Mouse (Mus musculus): Measurements from ENCODE around the gene Zranb3. TPM values are rescaled to one million over a fixed set of nuclear protein-coding genes. Genes with fewer than 3 reads are reported as not detected.

The Zranb3 gene
- polyA plus RNA-seq, 1 experiment from 2014 or later: 6.0 TPM

DNA sequence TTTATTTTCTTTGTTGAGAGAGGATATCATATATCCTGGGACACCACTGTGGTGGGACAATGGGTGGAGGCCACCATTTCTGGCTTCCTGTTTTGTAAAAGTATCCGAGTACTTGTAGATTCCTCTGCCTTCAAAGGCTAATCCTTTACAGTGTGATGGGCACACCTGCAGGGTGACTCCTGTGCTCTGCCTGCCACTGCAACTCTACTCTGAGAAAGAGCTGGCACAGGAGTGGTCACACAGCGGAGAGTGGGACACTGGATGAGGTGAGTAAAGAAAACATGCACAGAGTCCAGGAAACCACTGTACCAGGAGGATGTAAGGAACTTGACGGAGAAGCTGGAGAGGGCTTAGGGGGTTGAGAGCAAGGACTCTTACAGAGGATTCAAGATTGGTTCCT is 120.6 kb downstream of the Zranb3 start:
- no peak for ATAC-seq (ENCODE audit: insufficient number of reproducible peaks, low FRiP score, low TSS enrichment, low read depth)

DNA sequence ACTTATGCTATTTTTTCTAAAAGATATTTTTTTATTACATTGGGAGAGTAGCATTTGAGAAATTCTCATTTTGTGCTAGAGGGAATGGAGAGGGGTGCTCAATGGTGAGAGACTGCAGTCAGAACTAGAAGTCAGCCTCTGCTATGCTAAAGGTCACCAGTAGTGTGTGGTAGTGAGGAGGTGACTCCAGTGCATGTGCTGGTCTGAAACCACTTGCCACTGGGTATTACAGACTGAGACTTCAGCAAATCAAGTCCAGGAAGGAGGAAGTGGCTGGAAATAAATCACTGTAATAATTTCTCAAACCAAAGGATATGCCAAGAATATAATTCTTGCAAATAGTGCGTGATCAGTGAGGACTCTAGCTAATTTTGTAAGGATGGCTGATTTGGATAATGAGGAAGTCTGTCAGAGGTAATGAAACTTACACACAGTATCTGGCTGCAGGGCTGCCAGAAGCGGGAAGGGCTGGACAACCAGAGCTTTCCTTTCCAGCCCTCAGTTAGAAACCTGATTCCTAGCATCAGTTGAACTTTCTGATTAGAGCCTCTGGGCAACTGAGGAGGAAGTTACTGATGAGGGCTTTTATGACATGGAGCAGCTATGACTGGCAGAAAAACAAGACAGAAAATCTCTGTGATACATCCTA is 121.8 kb downstream of the Zranb3 start:
- Histone ChIP-seq H3K36me3 (no peaks in the 10 kb centered on the region), H3K4me3 (no peak overlapping the region), H3K27me3 (no peaks in the 10 kb centered on the region), H3K27ac (no peak overlapping the region), H3K4me2 (no peak overlapping the region), H3K9me3 (no peaks in the 10 kb centered on the region), H3K4me1 (no peaks in the 10 kb centered on the region), H3K9ac (no peak overlapping the region)
- ATAC-seq (ENCODE audit: insufficient number of reproducible peaks, low FRiP score, low TSS enrichment, low read depth): no peak
- WGBS: 38% methylated on average over 2 of the region's 2 CpGs

More for the DNA sequence above, 120.6 kb downstream of the Zranb3 start:
- no peak overlapping the region for H3K4me2 ChIP-seq
- H3K4me3 ChIP-seq: no peak overlapping the region
- WGBS: 82% methylated on average over 3 of the region's 3 CpGs
- no peaks in the 10 kb centered on the region for H3K27me3 ChIP-seq
- no peaks in the 10 kb centered on the region for H3K9me3 ChIP-seq
- H3K36me3 ChIP-seq: no peaks in the 10 kb centered on the region
- H3K9ac ChIP-seq: no peak overlapping the region
- no peak overlapping the region for H3K27ac ChIP-seq
- no peaks in the 10 kb centered on the region for H3K4me1 ChIP-seq

- Histone ChIP-seq H3K9me3 (no peaks in the 10 kb centered on the region), H3K27ac (no peak overlapping the region), H3K36me3 (no peaks in the 10 kb centered on the region), H3K4me3 (no peak overlapping the region), H3K4me2 (no peak overlapping the region), H3K4me1 (no peaks in the 10 kb centered on the region), H3K9ac (no peak overlapping the region), H3K27me3 (no peaks in the 10 kb centered on the region)
- 79% methylated on average over 1 of the region's 1 CpGs for WGBS
- no peak for ATAC-seq (ENCODE audit: insufficient number of reproducible peaks, low FRiP score, low TSS enrichment, low read depth)
Observed at GRCm38 (mm10) chr1:127978125-127978524, 124.7 kb downstream of the Zranb3 start.

GRCm38 (mm10) chr1:127976106-127976505 is 126.7 kb downstream of the Zranb3 start:
- Histone ChIP-seq H3K4me3 (no peak overlapping the region), H3K9ac (no peak overlapping the region), H3K4me1 (no peaks in the 10 kb centered on the region), H3K27me3 (no peaks in the 10 kb centered on the region), H3K4me2 (no peak overlapping the region), H3K27ac (no peak overlapping the region), H3K36me3 (no peaks in the 10 kb centered on the region), H3K9me3 (no peaks in the 10 kb centered on the region)
- ATAC-seq (ENCODE audit: insufficient number of reproducible peaks, low FRiP score, low TSS enrichment, low read depth): no peak
- 90% methylated on average over 6 of the region's 6 CpGs for WGBS

- H3K27ac ChIP-seq: no peak overlapping the region
- H3K4me1 ChIP-seq: no peaks in the 10 kb centered on the region
- WGBS: 65% methylated on average over 2 of the region's 2 CpGs
- H3K4me3 ChIP-seq: no peak overlapping the region
- no peak overlapping the region for H3K9ac ChIP-seq
- no peaks in the 10 kb centered on the region for H3K9me3 ChIP-seq
- no peaks in the 10 kb centered on the region for H3K27me3 ChIP-seq
- ATAC-seq (ENCODE audit: insufficient number of reproducible peaks, low FRiP score, low TSS enrichment, low read depth): no peak
- H3K4me2 ChIP-seq: no peak overlapping the region
- H3K36me3 ChIP-seq: no peaks in the 10 kb centered on the region
Observed at GRCm38 (mm10) chr1:127975676-127976075, 127.2 kb downstream of the Zranb3 start.

GRCm38 (mm10) chr1:127974082-127974481 is 128.8 kb downstream of the Zranb3 start:
- 91% methylated on average over 4 of the region's 4 CpGs for WGBS
- Histone ChIP-seq H3K4me2 (no peak overlapping the region), H3K4me3 (no peak overlapping the region), H3K27me3 (no peaks in the 10 kb centered on the region), H3K4me1 (no peaks in the 10 kb centered on the region), H3K9ac (no peak overlapping the region), H3K36me3 (no peaks in the 10 kb centered on the region), H3K27ac (no peak overlapping the region), H3K9me3 (no peaks in the 10 kb centered on the region)
- ATAC-seq (ENCODE audit: insufficient number of reproducible peaks, low FRiP score, low TSS enrichment, low read depth): no peak

DNA sequence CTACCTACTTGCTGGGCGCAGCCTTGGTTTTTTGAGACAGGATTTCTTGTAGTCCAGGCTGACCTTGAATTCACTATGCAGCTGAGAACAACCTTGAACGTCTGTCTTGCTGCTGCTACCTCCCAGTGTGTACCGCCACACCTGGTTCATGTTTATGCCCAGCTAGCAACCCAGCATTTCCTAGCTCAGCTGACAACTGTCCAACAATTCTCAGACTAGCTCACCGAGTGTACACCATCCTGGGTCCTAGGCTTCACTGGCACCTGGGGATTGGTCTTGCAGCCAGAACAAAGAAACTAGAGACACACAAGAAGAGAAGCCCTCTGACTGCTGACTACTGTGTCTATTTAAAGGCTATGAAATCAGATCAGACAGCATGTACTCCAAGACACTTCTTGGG is 132.0 kb downstream of the Zranb3 start:
- 71% methylated on average over 4 of the region's 4 CpGs for WGBS
- H3K27ac ChIP-seq: no peak overlapping the region

DNA sequence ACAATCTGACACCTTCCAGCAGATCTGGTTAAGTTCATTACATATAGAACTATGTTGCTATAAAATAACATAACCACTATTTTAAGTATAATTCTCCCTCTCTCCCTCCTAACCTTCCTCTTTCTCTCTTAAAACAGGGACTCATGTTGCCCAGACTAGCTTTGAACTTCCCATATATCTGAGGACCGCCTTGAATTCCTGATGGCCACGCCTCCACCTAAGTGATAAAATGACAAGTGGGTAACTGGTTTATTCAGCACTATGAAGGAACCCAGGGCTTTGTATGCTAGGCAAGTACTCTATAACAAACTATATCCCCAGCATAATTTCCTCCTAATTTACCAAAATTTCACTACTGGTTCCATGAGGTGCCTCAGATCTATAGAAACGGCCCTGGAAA is 139.5 kb downstream of the Zranb3 start:
- Histone ChIP-seq H3K4me3 (no peak overlapping the region), H3K9me3 (no peaks in the 10 kb centered on the region), H3K27me3 (no peaks in the 10 kb centered on the region), H3K9ac (no peak overlapping the region), H3K27ac (no peak overlapping the region), H3K4me2 (no peak overlapping the region), H3K4me1 (0 out of 2 replicates have a peak, but pooled peaks cover 2% of the 10 kb centered on the region), H3K36me3 (no peaks in the 10 kb centered on the region)
- 80% methylated on average over 3 of the region's 3 CpGs for WGBS
- ATAC-seq (ENCODE audit: insufficient number of reproducible peaks, low FRiP score, low TSS enrichment, low read depth): no peak

More for the DNA sequence above, 132.0 kb downstream of the Zranb3 start:
- H3K27me3 ChIP-seq: no peaks in the 10 kb centered on the region
- no peaks in the 10 kb centered on the region for H3K36me3 ChIP-seq
- no peak overlapping the region for H3K4me2 ChIP-seq
- H3K9ac ChIP-seq: no peak overlapping the region
- H3K9me3 ChIP-seq: no peaks in the 10 kb centered on the region
- H3K4me1 ChIP-seq: no peaks in the 10 kb centered on the region
- H3K4me3 ChIP-seq: no peak overlapping the region
- ATAC-seq (ENCODE audit: insufficient number of reproducible peaks, low FRiP score, low TSS enrichment, low read depth): no peak

- no peak overlapping the region for H3K4me3 ChIP-seq
- H3K36me3 ChIP-seq: no peaks in the 10 kb centered on the region
- 94% methylated on average over 1 of the region's 1 CpGs for WGBS
- no peaks in the 10 kb centered on the region for H3K9me3 ChIP-seq
- H3K27me3 ChIP-seq: no peaks in the 10 kb centered on the region
- H3K4me1 ChIP-seq: 0 out of 2 replicates have a peak, but pooled peaks cover 2% of the 10 kb centered on the region
- no peak overlapping the region for H3K27ac ChIP-seq
- H3K4me2 ChIP-seq: no peak overlapping the region
- ATAC-seq (ENCODE audit: insufficient number of reproducible peaks, low FRiP score, low TSS enrichment, low read depth): no peak
- no peak overlapping the region for H3K9ac ChIP-seq
Observed at GRCm38 (mm10) chr1:127961140-127961539, 141.7 kb downstream of the Zranb3 start.

DNA sequence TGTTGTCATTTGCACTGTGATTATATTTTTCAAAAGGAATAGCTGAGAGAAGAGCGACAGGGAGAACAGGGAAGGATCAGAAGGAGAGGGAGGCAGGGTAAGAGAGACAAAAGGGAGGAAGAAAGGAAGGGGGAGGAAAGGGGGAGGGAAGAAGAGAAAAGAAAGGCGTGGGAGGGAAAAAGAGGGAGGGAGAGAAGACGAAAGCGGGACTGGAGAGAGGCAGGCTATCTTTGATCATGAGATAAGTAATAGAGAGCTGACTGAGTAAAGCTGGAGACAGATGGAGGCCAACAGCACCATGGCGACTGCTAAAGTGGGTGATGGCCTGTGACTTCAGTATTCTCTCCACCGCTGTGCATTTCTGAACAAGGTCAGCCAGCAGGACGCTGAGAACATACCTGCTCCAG is 143.5 kb downstream of the Zranb3 start:
- Histone ChIP-seq H3K4me1 (0 out of 2 replicates have a peak, but pooled peaks cover 2% of the 10 kb centered on the region), H3K9me3 (no peaks in the 10 kb centered on the region), H3K9ac (no peak overlapping the region), H3K36me3 (no peaks in the 10 kb centered on the region), H3K27me3 (no peaks in the 10 kb centered on the region), H3K27ac (no peak overlapping the region), H3K4me2 (no peak overlapping the region), H3K4me3 (no peak overlapping the region)
- no peak for ATAC-seq (ENCODE audit: insufficient number of reproducible peaks, low FRiP score, low TSS enrichment, low read depth)
- WGBS: 69% methylated on average over 7 of the region's 7 CpGs

DNA sequence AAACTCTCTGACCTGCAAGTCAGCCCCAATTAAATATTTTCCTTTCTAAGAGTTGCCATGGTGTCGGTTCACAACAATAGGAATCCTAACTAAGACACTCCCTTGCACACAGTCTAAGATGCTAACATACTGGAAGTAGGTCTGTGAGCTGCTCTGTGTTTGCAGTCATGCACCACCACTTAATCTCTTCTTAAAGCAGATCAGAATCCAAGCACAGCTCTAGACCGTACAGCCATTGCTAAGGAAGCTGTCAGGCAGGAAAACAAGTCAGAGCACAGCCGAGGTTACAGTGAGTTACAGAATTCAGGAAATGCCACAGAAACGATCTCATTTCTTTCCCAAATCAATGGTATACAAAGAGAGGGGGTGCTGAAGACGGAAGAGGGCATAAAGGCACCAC is 144.0 kb downstream of the Zranb3 start:
- Histone ChIP-seq H3K36me3 (no peaks in the 10 kb centered on the region), H3K27me3 (no peaks in the 10 kb centered on the region), H3K4me3 (no peak overlapping the region), H3K4me2 (no peak overlapping the region), H3K9me3 (no peaks in the 10 kb centered on the region), H3K9ac (no peak overlapping the region), H3K27ac (no peak overlapping the region), H3K4me1 (0 out of 2 replicates have a peak, but pooled peaks cover 2% of the 10 kb centered on the region)
- WGBS: 48% methylated on average over 5 of the region's 5 CpGs
- ATAC-seq (ENCODE audit: insufficient number of reproducible peaks, low FRiP score, low TSS enrichment, low read depth): no peak

- no peaks in the 10 kb centered on the region for H3K9me3 ChIP-seq
- no peaks in the 10 kb centered on the region for H3K27me3 ChIP-seq
- H3K4me1 ChIP-seq: 0 out of 2 replicates have a peak, but pooled peaks cover 2% of the 10 kb centered on the region
- WGBS: 90% methylated on average over 1 of the region's 1 CpGs
- no peak overlapping the region for H3K9ac ChIP-seq
- peaks cover 4% of the 10 kb centered on the region; the same call in 1 of the 2 replicates for H3K36me3 ChIP-seq
- H3K4me3 ChIP-seq: no peak overlapping the region
- ATAC-seq (ENCODE audit: insufficient number of reproducible peaks, low FRiP score, low TSS enrichment, low read depth): no peak
- H3K4me2 ChIP-seq: no peak overlapping the region
- H3K27ac ChIP-seq: no peak overlapping the region
Observed at GRCm38 (mm10) chr1:127956524-127956923, 146.3 kb downstream of the Zranb3 start.
